Mouse (Mus musculus) liver, embryonic 14.5 days (tissue): Measurements from ENCODE around the gene Slc27a1. TPM values are rescaled to one million over a fixed set of nuclear protein-coding genes. Genes with fewer than 3 reads are reported as not detected.

Source experiments
- ATAC-seq: fragments of 200-750 bp; cut with Nextera tagmentation; 2 replicates; pipeline ENCODE4 v1.8.0; 2017; ENCODE audit warnings: moderate number of reproducible peaks, mild to moderate bottlenecking, moderate library complexity; ENCODE audit not compliant: insufficient read depth
- DNase-seq, 3 experiments: peaks; one replicate each; pipeline ENCODE4 v3.0.0-alpha.2; 2012 to 2013; ENCODE audit warnings: low read depth in 3 of 3, low spot score in 3 of 3
- H3K27ac ChIP-seq: fragments of 300-500 bp; sonication (generic); 2 replicates; pipeline ENCODE4 v1.5.1; 2014; ENCODE audit warnings: moderate library complexity, mild to moderate bottlenecking, control low read depth, inconsistent platforms
- H3K27me3 ChIP-seq: fragments of 300-500 bp; sonication (generic); 2 replicates; pipeline ENCODE4 v1.6.1; 2014; ENCODE audit warnings: mild to moderate bottlenecking, low read length, moderate library complexity; ENCODE audit not compliant: control insufficient read depth, insufficient read depth
- H3K36me3 ChIP-seq: fragments of 300-500 bp; sonication (generic); replicated peaks from 2 replicates; pipeline ENCODE4 v1.6.1; 2014; ENCODE audit warnings: low read depth; ENCODE audit not compliant: control insufficient read depth, insufficient read depth
- H3K4me1 ChIP-seq, 2 experiments: fragments of 200-500 bp in 1 of 2; fragments of 300-500 bp in 1 of 2; sonication (generic) in 1 of 2; replicated peaks; 2 replicates each; pipeline ENCODE4 v1.6.1; 2012 to 2014; ENCODE audit warnings: antibody characterized with exemption in 1 of 2, inconsistent platforms in 1 of 2, low read length in 1 of 2; ENCODE audit not compliant: control insufficient read depth in 2 of 2, insufficient read depth in 2 of 2
- H3K4me2 ChIP-seq: fragments of 300-500 bp; sonication (generic); 2 replicates; pipeline ENCODE4 v1.6.1; 2014; ENCODE audit warnings: low read depth, mild to moderate bottlenecking, control low read depth, moderate library complexity
- H3K4me3 ChIP-seq, 2 experiments: fragments of 200-500 bp in 1 of 2; fragments of 300-500 bp in 1 of 2; sonication (generic) in 1 of 2; 2 replicates each; pipeline ENCODE4 v1.5.1; 2012 to 2014; ENCODE audit warnings: low read depth in 2 of 2, low read length in 2 of 2, mild to moderate bottlenecking in 2 of 2, control low read depth in 1 of 2, inconsistent platforms in 1 of 2, moderate library complexity in 1 of 2; ENCODE audit not compliant: insufficient read depth in 1 of 2
- H3K9ac ChIP-seq: fragments of 300-500 bp; sonication (generic); replicated peaks from 2 replicates; pipeline ENCODE4 v1.6.1; 2014; ENCODE audit warnings: mild to moderate bottlenecking, control low read depth, moderate library complexity
- H3K9me3 ChIP-seq: fragments of 300-500 bp; sonication (generic); 2 replicates; pipeline ENCODE4 v1.6.1; 2016; ENCODE audit warnings: low read length, mixed read lengths; ENCODE audit not compliant: control insufficient read depth
- CTCF ChIP-seq: IDR thresholded peaks from 2 replicates; pipeline ENCODE4 v1.5.1; 2016; ENCODE audit warnings: antibody characterized with exemption, low read depth, control low read depth
- EP300 ChIP-seq: IDR thresholded peaks from 2 replicates; pipeline ENCODE4 v1.6.1; 2016; ENCODE audit warnings: antibody characterized with exemption, low read depth
- WGBS: fragments of 180-500 bp; shearing (Covaris S2); extraction: QIAGEN DNeasy Blood & Tissue Kit; methylation state at CpG from one replicate; pipeline ENCODE4 v1.1.7; 2014; ENCODE audit not compliant: insufficient replicate concordance; 5-methylcytosine and 5-hydroxymethylcytosine counted together
- polyA plus RNA-seq, 2 experiments: library from polyadenylated mRNA; depleted of rRNA in 1 of 2; stranded (reverse) in 1 of 2; unstranded in 1 of 2; fragments of >200 nt; fragmentation: Nextera tagmentation in 1 of 2; extraction: Ambion mirVana in 1 of 2; gene quantifications; 2 replicates each; pipeline versions ENCODE4 v1.2.1 to v1.2.3; 2012 to 2014

Slc27a1 gene
- polyA plus RNA-seq, 2 experiments = 0.28 to 1.9 TPM

GRCm38 (mm10) chr8:71572077-71572476, 3.4 kb downstream of the Slc27a1 start:
- no peak overlapping the region for H3K9ac ChIP-seq
- no peaks in the 10 kb centered on the region for H3K36me3 ChIP-seq
- TF ChIP-seq EP300 (no peak), CTCF (no peak)
- no peak overlapping the region for H3K27ac ChIP-seq
- no peaks in the 10 kb centered on the region for H3K9me3 ChIP-seq
- no peak overlapping the region for H3K4me3 ChIP-seq
- no peak overlapping the region for H3K4me2 ChIP-seq
- H3K4me1 ChIP-seq = peaks cover 3 to 7% of the 10 kb centered on the region in 2 experiments
- H3K27me3 ChIP-seq = peaks cover 9% of the 10 kb centered on the region
- DNase-seq (no peak), ATAC-seq (no peak)
- WGBS = 61% methylated on average over 2 of the region's 2 CpGs

- WGBS = 77% methylated on average over 9 of the region's 9 CpGs
- no peak overlapping the region for H3K9ac ChIP-seq
- no peaks in the 10 kb centered on the region for H3K36me3 ChIP-seq
- ATAC-seq (no peak), DNase-seq (no peak)
- H3K27ac ChIP-seq = no peak overlapping the region
- H3K27me3 ChIP-seq = peaks cover 9% of the 10 kb centered on the region
- no peak overlapping the region for H3K4me2 ChIP-seq
- TF ChIP-seq CTCF = no peak
- TF ChIP-seq EP300 = no peak
- peaks cover 3 to 7% of the 10 kb centered on the region in 2 experiments for H3K4me1 ChIP-seq
- H3K4me3 ChIP-seq = no peak overlapping the region
- no peaks in the 10 kb centered on the region for H3K9me3 ChIP-seq
Observed at GRCm38 (mm10) chr8:71572847-71573633, 4.4 kb downstream of the Slc27a1 start.

- no peak overlapping the region for H3K27ac ChIP-seq
- H3K36me3 ChIP-seq = no peaks in the 10 kb centered on the region
- H3K4me2 ChIP-seq = no peak overlapping the region
- no peaks in the 10 kb centered on the region for H3K9me3 ChIP-seq
- TF ChIP-seq CTCF = no peak
- TF ChIP-seq EP300 = no peak
- H3K4me1 ChIP-seq = peaks cover 3 to 7% of the 10 kb centered on the region in 2 experiments
- H3K4me3 ChIP-seq = no peak overlapping the region
- no peak overlapping the region for H3K9ac ChIP-seq
- DNase-seq (no peak), ATAC-seq (no peak)
- peaks cover 3% of the 10 kb centered on the region for H3K27me3 ChIP-seq
- WGBS = 62% methylated on average over 7 of the region's 7 CpGs
Observed at GRCm38 (mm10) chr8:71574426-71574825, 5.7 kb downstream of the Slc27a1 start.

- Histone ChIP-seq H3K4me1 (peaks cover 0 to 6% of the 10 kb centered on the region in 2 experiments; a peak in 3 of 4 replicates), H3K36me3 (no peaks in the 10 kb centered on the region), H3K4me2 (no peak overlapping the region), H3K27me3 (no peaks in the 10 kb centered on the region; the same call in 1 of the 2 replicates), H3K4me3 (no peak overlapping the region), H3K27ac (no peak overlapping the region), H3K9ac (no peak overlapping the region), H3K9me3 (no peaks in the 10 kb centered on the region)
- 56% methylated on average over 1 of the region's 1 CpGs for WGBS
- no peak for DNase-seq
- ATAC-seq = no peak
- TF ChIP-seq CTCF (no peak), EP300 (no peak)
Observed at GRCm38 (mm10) chr8:71575020-71575419, 6.3 kb downstream of the Slc27a1 start.

GRCm38 (mm10) chr8:71577856-71578387, 9.2 kb downstream of the Slc27a1 start:
- Histone ChIP-seq H3K4me3 (no peak overlapping the region), H3K4me1 (no peaks in the 10 kb centered on the region), H3K4me2 (no peak overlapping the region), H3K9me3 (no peaks in the 10 kb centered on the region), H3K27ac (no peak overlapping the region), H3K9ac (no peak overlapping the region), H3K27me3 (no peaks in the 10 kb centered on the region), H3K36me3 (no peaks in the 10 kb centered on the region)
- no peak for TF ChIP-seq EP300
- TF ChIP-seq CTCF = no peak
- ATAC-seq (no peak), DNase-seq (no peak)
- WGBS = 39% methylated on average over 4 of the region's 4 CpGs
